Mouse (Mus musculus): ENCODE results near the gene Tln1. TPM values are rescaled to one million over a fixed set of nuclear protein-coding genes. Genes with fewer than 3 reads are reported as not detected.
"Not testable (repeated sequence)": the region's sequence is repeated elsewhere in the genome, so short reads cannot be mapped to it uniquely, and the experiment has no call there.

Gene Tln1
- polyA plus RNA-seq, 2 experiments = 30.1 to 39.7 TPM

- 48% methylated on average over 5 of the region's 5 CpGs for WGBS (ENCODE audit: insufficient replicate concordance)
- Histone ChIP-seq H3K27me3 (ENCODE audit: control insufficient read depth, insufficient read depth, low read length) (no peaks in the 10 kb centered on the region), H3K4me1 (replicated peaks; ENCODE audit: control insufficient read depth in 2 of 2, insufficient read depth in 2 of 2, low read length in 1 of 2) (peaks cover 13 to 18% of the 10 kb centered on the region in 2 experiments), H3K27ac (no peak overlapping the region), H3K9me3 (ENCODE audit: control insufficient read depth, low read length) (no peaks in the 10 kb centered on the region), H3K36me3 (replicated peaks; ENCODE audit: control insufficient read depth, insufficient read depth, low read depth) (peaks cover 4% of the 10 kb centered on the region; the same call in 1 of the 2 replicates), H3K4me2 (ENCODE audit: low read depth) (0 out of 2 replicates have a peak overlapping the region, but pooled peaks have one; percentile 18), H3K9ac (replicated peaks) (no peak overlapping the region), H3K4me3 (ENCODE audit: insufficient read depth in 1 of 2, low read depth in 2 of 2, low read length in 2 of 2) (no peak overlapping the region)
- peak; percentile 31; the same call in 1 of the 2 replicates for TF ChIP-seq EP300 (IDR thresholded peaks at IDR 0.05; ENCODE audit: low read depth)
- no peak for TF ChIP-seq CTCF (IDR thresholded peaks at IDR 0.05; ENCODE audit: low read depth)
- ATAC-seq (ENCODE audit: insufficient read depth) (no peak), DNase-seq (ENCODE audit: low read depth in 3 of 3, low spot score in 3 of 3) (peak; percentile 48 to 64 (median 51))
Observed at GRCm38 (mm10) chr4:43490801-43491200, 71.7 kb downstream of the Tln1 start.

- TF ChIP-seq CTCF (IDR thresholded peaks at IDR 0.05; ENCODE audit: low read depth) (no peak), EP300 (IDR thresholded peaks at IDR 0.05; ENCODE audit: low read depth) (no peak)
Observed at GRCm38 (mm10) chr4:43489611-43490010, 72.9 kb downstream of the Tln1 start.

GRCm38 (mm10) chr4:43485666-43486065 is 76.8 kb downstream of the Tln1 start:
- TF ChIP-seq CTCF (IDR thresholded peaks at IDR 0.05; ENCODE audit: low read depth) = peak; percentile 30; the same call in 1 of the 2 replicates
- WGBS (ENCODE audit: insufficient replicate concordance) = 65% methylated on average over 5 of the region's 5 CpGs
- H3K4me2 ChIP-seq (ENCODE audit: low read depth); H3K36me3 ChIP-seq (replicated peaks; ENCODE audit: control insufficient read depth, insufficient read depth, low read depth); DNase-seq (ENCODE audit: low read depth in 3 of 3, low spot score in 3 of 3); ATAC-seq (ENCODE audit: insufficient read depth); H3K4me3 ChIP-seq (ENCODE audit: insufficient read depth in 1 of 2, low read depth in 2 of 2, low read length in 2 of 2); H3K9ac ChIP-seq (replicated peaks); H3K27me3 ChIP-seq (ENCODE audit: control insufficient read depth, insufficient read depth, low read length); H3K9me3 ChIP-seq (ENCODE audit: control insufficient read depth, low read length); H3K27ac ChIP-seq; H3K4me1 ChIP-seq (replicated peaks; ENCODE audit: control insufficient read depth in 2 of 2, insufficient read depth in 2 of 2, low read length in 1 of 2): not testable (repeated sequence)

More at GRCm38 (mm10) chr4:43489611-43490010, 72.9 kb downstream of the Tln1 start:
- peaks cover 9 to 15% of the 10 kb centered on the region in 2 experiments for H3K4me1 ChIP-seq (replicated peaks; ENCODE audit: control insufficient read depth in 2 of 2, insufficient read depth in 2 of 2, low read length in 1 of 2)
- no peak overlapping the region for H3K27ac ChIP-seq
- 68% methylated on average over 3 of the region's 3 CpGs for WGBS (ENCODE audit: insufficient replicate concordance)
- no peaks in the 10 kb centered on the region for H3K36me3 ChIP-seq (replicated peaks; ENCODE audit: control insufficient read depth, insufficient read depth, low read depth)
- no peak overlapping the region for H3K4me3 ChIP-seq (ENCODE audit: insufficient read depth in 1 of 2, low read depth in 2 of 2, low read length in 2 of 2)
- H3K9ac ChIP-seq (replicated peaks) = no peak overlapping the region
- H3K9me3 ChIP-seq (ENCODE audit: control insufficient read depth, low read length) = no peaks in the 10 kb centered on the region
- DNase-seq (ENCODE audit: low read depth in 3 of 3, low spot score in 3 of 3) (no peak), ATAC-seq (ENCODE audit: insufficient read depth) (no peak)
- H3K4me2 ChIP-seq (ENCODE audit: low read depth) = no peak overlapping the region
- no peaks in the 10 kb centered on the region for H3K27me3 ChIP-seq (ENCODE audit: control insufficient read depth, insufficient read depth, low read length)

GRCm38 (mm10) chr4:43483535-43484091 is 78.9 kb downstream of the Tln1 start, which contains the start of gene Sit1:
Sit1 (minus strand) TSS chr4:43483734.
- Histone ChIP-seq H3K4me2 (ENCODE audit: low read depth) (no peak within 1 kb of the TSS), H3K27me3 (ENCODE audit: control insufficient read depth, insufficient read depth, low read length) (no peaks in the 10 kb centered on the region), H3K27ac (no peak within 1 kb of the TSS), H3K9ac (replicated peaks) (no peak within 1 kb of the TSS), H3K4me1 (replicated peaks; ENCODE audit: control insufficient read depth in 2 of 2, insufficient read depth in 2 of 2, low read length in 1 of 2) (peaks cover 0 to 7% of the 10 kb centered on the region in 2 experiments; a peak in 1 of 4 replicates), H3K36me3 (replicated peaks; ENCODE audit: control insufficient read depth, insufficient read depth, low read depth) (no peaks in the 10 kb centered on the region), H3K4me3 (ENCODE audit: insufficient read depth in 1 of 2, low read depth in 2 of 2, low read length in 2 of 2) (no peak within 1 kb of the TSS), H3K9me3 (ENCODE audit: control insufficient read depth, low read length) (no peaks in the 10 kb centered on the region)
- no peak for TF ChIP-seq CTCF (IDR thresholded peaks at IDR 0.05; ENCODE audit: low read depth)
- TF ChIP-seq EP300 (IDR thresholded peaks at IDR 0.05; ENCODE audit: low read depth) = no peak
- DNase-seq (ENCODE audit: low read depth in 3 of 3, low spot score in 3 of 3) (no peak), ATAC-seq (ENCODE audit: insufficient read depth) (no peak)
- WGBS (ENCODE audit: insufficient replicate concordance) = 43% methylated on average over 12 of the region's 12 CpGs

GRCm38 (mm10) chr4:43482591-43482990 is 79.9 kb downstream of the Tln1 start:
- Histone ChIP-seq H3K36me3 (replicated peaks; ENCODE audit: control insufficient read depth, insufficient read depth, low read depth) (no peaks in the 10 kb centered on the region), H3K4me1 (replicated peaks; ENCODE audit: control insufficient read depth in 2 of 2, insufficient read depth in 2 of 2, low read length in 1 of 2) (peaks cover 0 to 13% of the 10 kb centered on the region in 2 experiments; a peak in 2 of 4 replicates), H3K27me3 (ENCODE audit: control insufficient read depth, insufficient read depth, low read length) (no peaks in the 10 kb centered on the region), H3K4me2 (ENCODE audit: low read depth) (no peak overlapping the region), H3K9me3 (ENCODE audit: control insufficient read depth, low read length) (no peaks in the 10 kb centered on the region), H3K27ac (no peak overlapping the region), H3K4me3 (ENCODE audit: insufficient read depth in 1 of 2, low read depth in 2 of 2, low read length in 2 of 2) (no peak overlapping the region), H3K9ac (replicated peaks) (no peak overlapping the region)
- no peak for DNase-seq (ENCODE audit: low read depth in 3 of 3, low spot score in 3 of 3)
- ATAC-seq (ENCODE audit: insufficient read depth) = no peak
- WGBS (ENCODE audit: insufficient replicate concordance) = 51% methylated on average over 10 of the region's 10 CpGs
- TF ChIP-seq CTCF (IDR thresholded peaks at IDR 0.05; ENCODE audit: low read depth) (no peak), EP300 (IDR thresholded peaks at IDR 0.05; ENCODE audit: low read depth) (no peak)

Data from liver, embryonic 14.5 days (tissue).